Mouse (Mus musculus) lung, embryonic 14.5 days (tissue): ENCODE results near the gene Abcc5. TPM values are rescaled to one million over a fixed set of nuclear protein-coding genes. Genes with fewer than 3 reads are reported as not detected.

Experiments
- ATAC-seq: fragments of 200-750 bp; cut with Nextera tagmentation; 2 replicates; pipeline ENCODE4 v1.8.0; 2017; ENCODE audit warnings: mild to moderate bottlenecking, moderate TSS enrichment, moderate library complexity; ENCODE audit not compliant: insufficient read depth
- DNase-seq: peaks from one replicate; pipeline ENCODE4 v3.0.0-alpha.2; 2015
- H3K27ac ChIP-seq: fragments of 300-500 bp; sonication (generic); 2 replicates; pipeline ENCODE4 v1.5.1; 2014; ENCODE audit warnings: low read depth, mild to moderate bottlenecking, moderate library complexity
- H3K27me3 ChIP-seq: fragments of 300-500 bp; sonication (generic); 2 replicates; pipeline ENCODE4 v1.6.1; 2014; ENCODE audit warnings: low read length, control low read depth; ENCODE audit not compliant: insufficient read depth
- H3K36me3 ChIP-seq: fragments of 300-500 bp; sonication (generic); 2 replicates; pipeline ENCODE4 v1.6.1; 2014; ENCODE audit warnings: control low read depth; ENCODE audit not compliant: insufficient read depth
- H3K4me1 ChIP-seq: fragments of 300-500 bp; sonication (generic); 2 replicates; pipeline ENCODE4 v1.6.1; 2014; ENCODE audit warnings: antibody characterized with exemption, control low read depth; ENCODE audit not compliant: insufficient read depth
- H3K4me2 ChIP-seq: fragments of 300-500 bp; sonication (generic); 2 replicates; pipeline ENCODE4 v1.6.1; 2014; ENCODE audit warnings: mild to moderate bottlenecking
- H3K4me3 ChIP-seq: fragments of 300-500 bp; sonication (generic); 2 replicates; pipeline ENCODE4 v1.5.1; 2014; ENCODE audit warnings: low read depth, low read length
- H3K9ac ChIP-seq: fragments of 300-500 bp; sonication (generic); 2 replicates; pipeline ENCODE4 v1.6.1; 2014
- H3K9me3 ChIP-seq: fragments of 300-500 bp; sonication (generic); 2 replicates; pipeline ENCODE4 v1.6.1; 2016; ENCODE audit warnings: low read depth, low read length, control low read depth
- CTCF ChIP-seq: IDR thresholded peaks from 2 replicates; pipeline ENCODE4 v1.5.1; 2016; ENCODE audit warnings: antibody characterized with exemption, low read depth
- WGBS: fragments of 180-500 bp; shearing (Covaris S2); extraction: QIAGEN DNeasy Blood & Tissue Kit; methylation state at CpG from one replicate; pipeline ENCODE4 v1.1.7; 2014; 5-methylcytosine and 5-hydroxymethylcytosine counted together
- polyA plus RNA-seq: library from polyadenylated mRNA; unstranded; fragments of >200 nt; fragmentation: Nextera tagmentation; extraction: Ambion mirVana; gene quantifications from 2 replicates; pipeline ENCODE4 v1.2.1, GENCODE M21; 2014

Gene Abcc5
- polyA plus RNA-seq, 1 experiment from 2014 or later, result 63.0 TPM

- ATAC-seq, result no peak
- Histone ChIP-seq H3K36me3 (peaks cover 23% of the 10 kb centered on the region), H3K4me1 (no peaks in the 10 kb centered on the region), H3K4me2 (no peak overlapping the region), H3K27ac (no peak overlapping the region), H3K9me3 (no peaks in the 10 kb centered on the region), H3K4me3 (no peak overlapping the region), H3K9ac (no peak overlapping the region), H3K27me3 (no peaks in the 10 kb centered on the region)
- no peak for TF ChIP-seq CTCF
- WGBS, result 82% methylated on average over 5 of the region's 5 CpGs
- DNase-seq, result no peak
These were observed 97.9 kb downstream of the Abcc5 start for GRCm38 (mm10) chr16:20328306-20328705.

DNA sequence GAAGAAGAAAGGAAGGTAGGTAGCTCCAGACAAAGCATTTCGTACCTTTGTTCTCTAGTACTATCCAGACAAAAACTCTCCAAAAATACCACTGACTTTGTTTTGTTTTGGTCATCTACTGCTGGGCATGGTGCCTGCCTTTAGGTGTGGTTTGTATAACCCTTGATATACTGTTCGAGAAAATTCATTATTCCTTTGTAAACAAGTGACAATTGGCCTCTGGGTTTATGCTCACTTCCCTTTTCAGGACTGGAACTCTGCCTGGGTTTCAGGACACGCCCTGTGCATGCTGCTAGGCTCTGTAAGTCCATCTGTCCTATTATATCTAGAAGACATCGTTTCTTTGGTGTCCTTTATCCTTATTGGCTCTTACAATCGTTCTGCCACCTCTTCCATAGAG is 100.9 kb downstream of the Abcc5 start, which contains the start of gene Cyp2ab1:
Gene Cyp2ab1, minus strand, starts transcription at position 119 of the 400 bp plus-strand sequence.
- no peak within 1 kb of the TSS for H3K4me2 ChIP-seq
- no peak within 1 kb of the TSS for H3K4me3 ChIP-seq
- DNase-seq, result no peak
- no peak for TF ChIP-seq CTCF
- no peak for ATAC-seq
- H3K9me3 ChIP-seq, result no peaks in the 10 kb centered on the region
- H3K27ac ChIP-seq, result no peak within 1 kb of the TSS
- no peaks in the 10 kb centered on the region for H3K4me1 ChIP-seq
- H3K27me3 ChIP-seq, result no peaks in the 10 kb centered on the region
- H3K36me3 ChIP-seq, result 0 out of 2 replicates have a peak, but pooled peaks cover 8% of the 10 kb centered on the region
- 59% methylated on average over 5 of the region's 5 CpGs for WGBS
- H3K9ac ChIP-seq, result no peak within 1 kb of the TSS

DNA sequence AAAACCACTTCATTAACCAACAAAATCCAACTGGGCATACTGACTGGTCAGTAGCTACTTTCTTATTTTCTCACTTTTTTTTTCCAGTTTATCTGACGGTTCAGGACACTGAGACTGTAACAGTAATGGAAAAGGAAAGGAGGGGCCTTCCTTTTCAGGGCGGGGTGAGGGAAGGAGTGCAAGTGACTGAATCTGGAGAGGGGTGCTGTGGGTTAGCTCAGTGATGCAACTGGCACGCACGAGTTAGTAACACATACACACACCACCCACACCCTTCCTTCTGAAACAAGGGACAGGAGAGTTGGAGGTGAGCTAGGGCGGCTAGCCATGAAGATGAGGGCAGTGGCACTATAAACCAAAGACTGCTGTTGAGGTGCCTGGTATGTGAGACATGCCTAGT is 102.3 kb downstream of the Abcc5 start:
- no peak for TF ChIP-seq CTCF
- no peak overlapping the region for H3K4me3 ChIP-seq
- 59% methylated on average over 5 of the region's 5 CpGs for WGBS
- H3K4me2 ChIP-seq, result no peak overlapping the region
- ATAC-seq (no peak), DNase-seq (no peak)
- no peaks in the 10 kb centered on the region for H3K36me3 ChIP-seq
- H3K27me3 ChIP-seq, result no peaks in the 10 kb centered on the region
- H3K9ac ChIP-seq, result no peak overlapping the region
- no peaks in the 10 kb centered on the region for H3K4me1 ChIP-seq
- H3K9me3 ChIP-seq, result no peaks in the 10 kb centered on the region
- no peak overlapping the region for H3K27ac ChIP-seq

DNA sequence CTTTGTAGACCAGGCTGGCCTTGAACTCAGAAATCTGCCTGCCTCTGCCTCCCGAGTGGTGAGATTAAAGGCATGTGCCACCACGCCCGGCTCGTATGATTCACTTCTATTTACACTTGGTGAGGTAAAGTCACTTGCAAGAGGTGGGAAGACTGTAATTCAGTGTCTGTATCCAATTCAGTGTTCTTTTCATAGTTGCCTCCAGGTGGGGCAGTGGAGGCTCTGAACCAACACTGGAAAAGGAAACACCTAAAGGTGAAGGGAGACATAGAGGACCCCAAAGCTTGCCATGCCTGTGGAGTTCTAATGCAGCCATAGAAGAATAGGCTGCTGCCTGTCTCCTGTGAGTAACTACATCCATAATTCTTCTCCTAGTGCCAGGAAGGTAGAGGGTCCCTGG is 103.9 kb downstream of the Abcc5 start:
- Histone ChIP-seq H3K9ac (no peak overlapping the region), H3K4me1 (no peaks in the 10 kb centered on the region), H3K4me2 (no peak overlapping the region), H3K4me3 (no peak overlapping the region), H3K9me3 (no peaks in the 10 kb centered on the region), H3K27me3 (no peaks in the 10 kb centered on the region), H3K36me3 (no peaks in the 10 kb centered on the region), H3K27ac (no peak overlapping the region)
- WGBS, result 69% methylated on average over 4 of the region's 4 CpGs
- peak; percentile 11; the same call in 1 of the 2 replicates for TF ChIP-seq CTCF
- no peak for DNase-seq
- no peak for ATAC-seq

DNA sequence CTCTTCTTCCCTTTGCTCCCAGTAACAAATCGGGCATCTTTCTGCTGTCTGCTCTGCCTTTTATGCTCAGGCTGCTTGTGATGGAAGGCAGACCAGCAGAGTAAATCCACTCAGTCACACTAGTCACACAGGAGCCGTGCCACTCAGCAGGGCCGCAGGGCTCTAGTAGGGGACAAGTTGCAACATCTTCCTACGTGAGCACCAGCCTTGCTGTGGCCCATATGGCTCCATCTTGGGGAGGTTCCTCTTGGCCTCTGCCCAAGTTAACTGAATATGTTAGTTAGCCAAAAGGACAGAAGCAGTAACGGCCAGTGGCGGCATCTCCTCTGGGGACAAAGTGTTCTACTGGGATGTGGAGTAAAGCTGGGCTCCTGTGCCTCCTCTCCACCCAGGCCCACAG is 109.4 kb downstream of the Abcc5 start:
- no peak overlapping the region for H3K4me3 ChIP-seq
- H3K36me3 ChIP-seq, result no peaks in the 10 kb centered on the region
- no peaks in the 10 kb centered on the region for H3K9me3 ChIP-seq
- no peak overlapping the region for H3K27ac ChIP-seq
- WGBS, result 75% methylated on average over 6 of the region's 6 CpGs
- H3K9ac ChIP-seq, result no peak overlapping the region
- no peak for TF ChIP-seq CTCF
- H3K4me1 ChIP-seq, result no peaks in the 10 kb centered on the region
- ATAC-seq (no peak), DNase-seq (no peak)
- H3K4me2 ChIP-seq, result no peak overlapping the region
- H3K27me3 ChIP-seq, result no peaks in the 10 kb centered on the region

DNA sequence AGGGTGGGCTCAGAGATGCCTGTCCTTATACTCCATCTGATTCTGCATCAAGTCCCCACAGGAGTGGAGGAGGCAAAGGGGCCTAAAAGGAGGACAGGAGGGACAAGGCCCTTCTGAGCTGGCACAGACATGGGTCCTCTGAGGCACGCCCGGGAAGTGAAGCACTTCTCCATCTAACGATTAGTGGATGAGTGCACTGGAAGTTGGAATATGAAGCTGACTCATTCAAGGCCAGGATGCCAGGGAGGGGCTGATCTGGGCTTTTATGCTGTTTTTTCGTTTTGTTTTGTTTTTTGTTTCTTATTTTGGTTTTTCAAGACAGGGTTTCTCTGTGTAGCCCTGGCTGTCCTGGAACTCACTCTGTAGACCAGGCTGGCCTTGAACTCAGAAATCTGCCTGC is 110.9 kb downstream of the Abcc5 start:
- no peak for TF ChIP-seq CTCF
- DNase-seq (no peak), ATAC-seq (no peak)
- Histone ChIP-seq H3K9me3 (no peaks in the 10 kb centered on the region), H3K4me1 (no peaks in the 10 kb centered on the region), H3K27ac (no peak overlapping the region), H3K36me3 (no peaks in the 10 kb centered on the region), H3K4me2 (no peak overlapping the region), H3K4me3 (no peak overlapping the region), H3K9ac (no peak overlapping the region), H3K27me3 (no peaks in the 10 kb centered on the region)
- WGBS, result 81% methylated on average over 4 of the region's 4 CpGs

DNA sequence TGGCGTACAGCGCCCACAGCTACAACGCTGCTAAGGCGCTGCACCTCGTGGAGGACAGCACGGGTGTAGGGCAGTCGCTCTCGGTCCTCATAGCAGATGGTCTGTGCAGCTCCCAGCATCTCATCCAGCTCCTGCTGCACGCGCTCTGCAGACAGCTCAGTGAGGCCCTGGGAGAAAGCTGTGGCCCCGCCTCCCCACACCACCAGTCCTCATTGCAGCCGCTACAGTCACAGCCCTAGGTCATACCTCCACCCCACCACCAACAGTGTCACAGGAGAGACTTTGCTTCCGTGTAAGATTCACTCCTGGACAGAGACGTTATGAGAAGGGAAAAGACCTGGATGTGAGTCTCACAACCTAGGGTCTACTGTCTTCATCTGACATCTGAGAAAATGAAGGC is 113.9 kb downstream of the Abcc5 start:
- DNase-seq (no peak), ATAC-seq (no peak)
- H3K9me3 ChIP-seq, result no peaks in the 10 kb centered on the region
- H3K4me2 ChIP-seq, result no peak overlapping the region
- no peaks in the 10 kb centered on the region for H3K36me3 ChIP-seq
- H3K4me3 ChIP-seq, result no peak overlapping the region
- H3K9ac ChIP-seq, result no peak overlapping the region
- H3K4me1 ChIP-seq, result no peaks in the 10 kb centered on the region
- H3K27ac ChIP-seq, result no peak overlapping the region
- no peak for TF ChIP-seq CTCF
- no peaks in the 10 kb centered on the region for H3K27me3 ChIP-seq
- 46% methylated on average over 14 of the region's 14 CpGs for WGBS
